Mouse (Mus musculus): Measurements from ENCODE around the gene Sema4a. TPM values are rescaled to one million over a fixed set of nuclear protein-coding genes. Genes with fewer than 3 reads are reported as not detected.
"Not testable (repeated sequence)": the region's sequence is repeated elsewhere in the genome, so short reads cannot be mapped to it uniquely, and the experiment has no call there.

Gene Sema4a
- polyA plus RNA-seq, 1 experiment from 2014 or later, result 12.2 TPM

- H3K4me2 ChIP-seq (ENCODE audit: low read length), result peak overlapping the region; percentile 48
- H3K4me1 ChIP-seq (ENCODE audit: control insufficient read depth, insufficient read depth, low read length), result no peaks in the 10 kb centered on the region; the same call in 1 of the 2 replicates
- H3K9me3 ChIP-seq (replicated peaks; ENCODE audit: control insufficient read depth, low read length), result no peaks in the 10 kb centered on the region
- H3K4me3 ChIP-seq (ENCODE audit: low read depth, low read length), result peak overlapping the region; percentile 22
- H3K36me3 ChIP-seq (ENCODE audit: control insufficient read depth, insufficient read depth, low read length), result peaks cover 20% of the 10 kb centered on the region
- DNase-seq (ENCODE audit: low spot score) (peak; percentile 64), ATAC-seq (peak; percentile 90)
- H3K27me3 ChIP-seq (replicated peaks; ENCODE audit: control insufficient read depth, insufficient read depth, low read length), result no peaks in the 10 kb centered on the region
- peak overlapping the region; percentile 44; the same call in 1 of the 2 replicates for H3K9ac ChIP-seq (ENCODE audit: low read length)
- WGBS, result 10% methylated on average over 29 of the region's 29 CpGs
- no peak overlapping the region for H3K27ac ChIP-seq (ENCODE audit: low read depth, low read length)
These were observed 24.4 kb downstream of the Sema4a start for GRCm38 (mm10) chr3:88436395-88437201.

GRCm38 (mm10) chr3:88435515-88435914 lies 25.5 kb downstream of the Sema4a start:
- Histone ChIP-seq H3K27me3 (replicated peaks; ENCODE audit: control insufficient read depth, insufficient read depth, low read length) (no peaks in the 10 kb centered on the region), H3K4me2 (ENCODE audit: low read length) (no peak overlapping the region), H3K9ac (ENCODE audit: low read length) (no peak overlapping the region), H3K4me1 (ENCODE audit: control insufficient read depth, insufficient read depth, low read length) (no peaks in the 10 kb centered on the region; the same call in 1 of the 2 replicates), H3K4me3 (ENCODE audit: low read depth, low read length) (no peak overlapping the region), H3K27ac (ENCODE audit: low read depth, low read length) (no peak overlapping the region), H3K36me3 (ENCODE audit: control insufficient read depth, insufficient read depth, low read length) (peaks cover 20% of the 10 kb centered on the region), H3K9me3 (replicated peaks; ENCODE audit: control insufficient read depth, low read length) (no peaks in the 10 kb centered on the region)
- ATAC-seq (no peak), DNase-seq (ENCODE audit: low spot score) (no peak)
- WGBS, result 61% methylated on average over 10 of the region's 10 CpGs

- not testable (repeated sequence) for H3K27me3 ChIP-seq (replicated peaks; ENCODE audit: control insufficient read depth, insufficient read depth, low read length); H3K36me3 ChIP-seq (ENCODE audit: control insufficient read depth, insufficient read depth, low read length); ATAC-seq; DNase-seq (ENCODE audit: low spot score); H3K27ac ChIP-seq (ENCODE audit: low read depth, low read length); H3K4me3 ChIP-seq (ENCODE audit: low read depth, low read length); H3K9me3 ChIP-seq (replicated peaks; ENCODE audit: control insufficient read depth, low read length); H3K4me2 ChIP-seq (ENCODE audit: low read length); H3K9ac ChIP-seq (ENCODE audit: low read length); H3K4me1 ChIP-seq (ENCODE audit: control insufficient read depth, insufficient read depth, low read length)
- WGBS, result 68% methylated on average over 8 of the region's 8 CpGs
These were observed 32.3 kb downstream of the Sema4a start for GRCm38 (mm10) chr3:88428639-88429038.

- H3K36me3 ChIP-seq (ENCODE audit: control insufficient read depth, insufficient read depth, low read length), result no peaks in the 10 kb centered on the region
- 86% methylated on average over 4 of the region's 4 CpGs for WGBS
- no peaks in the 10 kb centered on the region for H3K9me3 ChIP-seq (replicated peaks; ENCODE audit: control insufficient read depth, low read length)
- H3K4me1 ChIP-seq (ENCODE audit: control insufficient read depth, insufficient read depth, low read length), result peaks cover 10% of the 10 kb centered on the region
- H3K4me3 ChIP-seq (ENCODE audit: low read depth, low read length), result no peak overlapping the region
- H3K27ac ChIP-seq (ENCODE audit: low read depth, low read length), result no peak overlapping the region
- no peak overlapping the region for H3K4me2 ChIP-seq (ENCODE audit: low read length)
- no peak overlapping the region for H3K9ac ChIP-seq (ENCODE audit: low read length)
- no peaks in the 10 kb centered on the region for H3K27me3 ChIP-seq (replicated peaks; ENCODE audit: control insufficient read depth, insufficient read depth, low read length)
- no peak for DNase-seq (ENCODE audit: low spot score)
- ATAC-seq, result no peak
These were observed 33.6 kb downstream of the Sema4a start for GRCm38 (mm10) chr3:88427342-88427905.

GRCm38 (mm10) chr3:88425708-88426420 lies 35.1 kb downstream of the Sema4a start:
- H3K4me1 ChIP-seq (ENCODE audit: control insufficient read depth, insufficient read depth, low read length), result peaks cover 10% of the 10 kb centered on the region
- H3K9ac ChIP-seq (ENCODE audit: low read length), result no peak overlapping the region
- peak overlapping the region; percentile 22; the same call in 1 of the 2 replicates for H3K4me2 ChIP-seq (ENCODE audit: low read length)
- H3K27me3 ChIP-seq (replicated peaks; ENCODE audit: control insufficient read depth, insufficient read depth, low read length), result no peaks in the 10 kb centered on the region
- H3K4me3 ChIP-seq (ENCODE audit: low read depth, low read length), result no peak overlapping the region
- 86% methylated on average over 10 of the region's 10 CpGs for WGBS
- H3K9me3 ChIP-seq (replicated peaks; ENCODE audit: control insufficient read depth, low read length), result no peaks in the 10 kb centered on the region
- H3K27ac ChIP-seq (ENCODE audit: low read depth, low read length), result no peak overlapping the region
- H3K36me3 ChIP-seq (ENCODE audit: control insufficient read depth, insufficient read depth, low read length), result peaks cover 6% of the 10 kb centered on the region
- ATAC-seq (no peak), DNase-seq (ENCODE audit: low spot score) (no peak)

- Histone ChIP-seq H3K4me2 (ENCODE audit: low read length) (peak overlapping the region; percentile 22; the same call in 1 of the 2 replicates), H3K27me3 (replicated peaks; ENCODE audit: control insufficient read depth, insufficient read depth, low read length) (no peaks in the 10 kb centered on the region), H3K9me3 (replicated peaks; ENCODE audit: control insufficient read depth, low read length) (no peaks in the 10 kb centered on the region), H3K27ac (ENCODE audit: low read depth, low read length) (no peak overlapping the region), H3K9ac (ENCODE audit: low read length) (no peak overlapping the region), H3K4me1 (ENCODE audit: control insufficient read depth, insufficient read depth, low read length) (peaks cover 10% of the 10 kb centered on the region), H3K36me3 (ENCODE audit: control insufficient read depth, insufficient read depth, low read length) (peaks cover 11% of the 10 kb centered on the region), H3K4me3 (ENCODE audit: low read depth, low read length) (no peak overlapping the region)
- DNase-seq (ENCODE audit: low spot score) (no peak), ATAC-seq (peak; percentile 18; the same call in 1 of the 2 replicates)
- 7% methylated on average over 2 of the region's 2 CpGs for WGBS
These were observed 35.7 kb downstream of the Sema4a start for GRCm38 (mm10) chr3:88425330-88425689.

- no peak within 1 kb of the TSS for H3K27ac ChIP-seq (ENCODE audit: low read depth, low read length)
- peaks cover 17% of the 10 kb centered on the region for H3K36me3 ChIP-seq (ENCODE audit: control insufficient read depth, insufficient read depth, low read length)
- H3K4me2 ChIP-seq (ENCODE audit: low read length), result peak within 1 kb of the TSS; percentile 91
- no peaks in the 10 kb centered on the region for H3K27me3 ChIP-seq (replicated peaks; ENCODE audit: control insufficient read depth, insufficient read depth, low read length)
- 1% methylated on average over 35 of the region's 35 CpGs for WGBS
- no peaks in the 10 kb centered on the region for H3K9me3 ChIP-seq (replicated peaks; ENCODE audit: control insufficient read depth, low read length)
- peak within 1 kb of the TSS; percentile 73 for H3K9ac ChIP-seq (ENCODE audit: low read length)
- H3K4me1 ChIP-seq (ENCODE audit: control insufficient read depth, insufficient read depth, low read length), result peaks cover 10% of the 10 kb centered on the region
- peak within 1 kb of the TSS; percentile 63 for H3K4me3 ChIP-seq (ENCODE audit: low read depth, low read length)
- peak; percentile 99 for DNase-seq (ENCODE audit: low spot score)
- ATAC-seq, result peak; percentile 98
These were observed 36.2 kb downstream of the Sema4a start, which contains the start of gene Slc25a44 for GRCm38 (mm10) chr3:88424605-88425329. Gene Slc25a44 (minus strand): TSS chr3:88425139.

GRCm38 (mm10) chr3:88422020-88422720 lies 38.8 kb downstream of the Sema4a start:
- ATAC-seq, result no peak
- WGBS, result 39% methylated on average over 9 of the region's 9 CpGs
- no peaks in the 10 kb centered on the region for H3K9me3 ChIP-seq (replicated peaks; ENCODE audit: control insufficient read depth, low read length)
- no peak overlapping the region for H3K4me2 ChIP-seq (ENCODE audit: low read length)
- H3K4me3 ChIP-seq (ENCODE audit: low read depth, low read length), result no peak overlapping the region
- H3K36me3 ChIP-seq (ENCODE audit: control insufficient read depth, insufficient read depth, low read length), result peaks cover 42% of the 10 kb centered on the region
- no peaks in the 10 kb centered on the region for H3K27me3 ChIP-seq (replicated peaks; ENCODE audit: control insufficient read depth, insufficient read depth, low read length)
- H3K9ac ChIP-seq (ENCODE audit: low read length), result peak overlapping the region; percentile 35
- no peak overlapping the region for H3K27ac ChIP-seq (ENCODE audit: low read depth, low read length)
- DNase-seq (ENCODE audit: low spot score), result peak; percentile 25
- H3K4me1 ChIP-seq (ENCODE audit: control insufficient read depth, insufficient read depth, low read length), result peaks cover 10% of the 10 kb centered on the region
